Mouse (Mus musculus) CH12.LX (cell line): ENCODE measurements around the gene Map2k5. TPM values are rescaled to one million over a fixed set of nuclear protein-coding genes. Genes with fewer than 3 reads are reported as not detected.

ENCODE experiments used
- DNase-seq: peaks from one replicate; pipeline ENCODE4 v3.0.0-alpha.2; 2013; ENCODE audit errors: extremely low read depth
- H3K27ac ChIP-seq: 2 replicates; pipeline ENCODE4 v1.5.1; 2012; ENCODE audit warnings: low read depth, mild to moderate bottlenecking, control low read depth, moderate library complexity; ENCODE audit not compliant: insufficient read depth
- H3K27me3 ChIP-seq: replicated peaks from 2 replicates; pipeline ENCODE3; 2012; ENCODE audit warnings: inconsistent platforms
- H3K36me3 ChIP-seq, 2 experiments: replicated peaks in 1 of 2; 2 replicates each; pipeline versions ENCODE3 to v1.6.1; 2012; ENCODE audit warnings: inconsistent platforms in 1 of 2, low read length in 1 of 2, mild to moderate bottlenecking in 1 of 2, mixed read lengths in 1 of 2, moderate library complexity in 1 of 2; ENCODE audit not compliant: control insufficient read depth in 1 of 2, insufficient read depth in 1 of 2
- H3K4me1 ChIP-seq, 2 experiments: 2 replicates each; pipeline ENCODE4 v1.6.1; 2012; ENCODE audit warnings: inconsistent platforms in 1 of 2, moderate library complexity in 1 of 2; ENCODE audit not compliant: insufficient read depth in 2 of 2, control insufficient read depth in 1 of 2
- H3K4me2 ChIP-seq: 2 replicates; pipeline ENCODE4 v1.6.1; 2012; ENCODE audit warnings: low read depth, mild to moderate bottlenecking, control low read depth; ENCODE audit not compliant: poor library complexity, insufficient read depth, severe bottlenecking
- H3K4me3 ChIP-seq, 3 experiments: fragments of 150-350 bp in 1 of 3; sonication (generic) in 1 of 3; replicated peaks in 1 of 3; 2 replicates each; pipeline versions ENCODE3 to v1.5.1; 2011 to 2012; ENCODE audit warnings: low read depth in 2 of 3, low read length in 2 of 3, mild to moderate bottlenecking in 2 of 3, moderate library complexity in 2 of 3, control low read depth in 1 of 3, improper control_type of control experiment in 1 of 3, inconsistent platforms in 1 of 3, mixed read lengths in 1 of 3; ENCODE audit not compliant: poor library complexity in 1 of 3
- H3K79me2 ChIP-seq: replicated peaks from 2 replicates; pipeline ENCODE4 v1.6.1; 2012; ENCODE audit warnings: mild to moderate bottlenecking, moderate library complexity; ENCODE audit not compliant: control insufficient read depth, poor library complexity, insufficient read depth, severe bottlenecking; ENCODE audit errors: extremely low read depth
- H3K9ac ChIP-seq: 2 replicates; pipeline ENCODE4 v1.6.1; 2012; ENCODE audit warnings: low read depth, mild to moderate bottlenecking, control low read depth, moderate library complexity; ENCODE audit not compliant: insufficient read depth
- H3K9me3 ChIP-seq: replicated peaks from 2 replicates; pipeline ENCODE3; 2012; ENCODE audit warnings: low read length, inconsistent platforms, mixed read lengths
- BHLHE40 ChIP-seq: IDR thresholded peaks from 2 replicates; pipeline ENCODE4 v1.6.1; 2011; ENCODE audit warnings: mild to moderate bottlenecking, low read depth, low read length, improper control_type of control experiment
- CHD1 ChIP-seq: IDR thresholded peaks from 2 replicates; pipeline ENCODE4 v1.6.1; 2012; ENCODE audit warnings: low read depth, low read length, improper control_type of control experiment, inconsistent platforms
- CHD2 ChIP-seq: IDR thresholded peaks from 2 replicates; pipeline ENCODE4 v1.6.1; 2011; ENCODE audit warnings: low read length, improper control_type of control experiment
- CTCF ChIP-seq, 2 experiments: IDR thresholded peaks in 1 of 2; conservative IDR thresholded peaks in 1 of 2; 2 replicates each; pipeline ENCODE4 v1.5.1; 2011 to 2012; ENCODE audit warnings: low read depth in 2 of 2, low read length in 2 of 2, improper control_type of control experiment in 1 of 2, inconsistent platforms in 1 of 2, mild to moderate bottlenecking in 1 of 2, moderate library complexity in 1 of 2
- GABPA ChIP-seq: IDR thresholded peaks from 2 replicates; pipeline ENCODE4 v1.6.1; 2012; ENCODE audit warnings: low read depth, low read length, improper control_type of control experiment, inconsistent platforms; ENCODE audit not compliant: insufficient replicate concordance
- JUN ChIP-seq: IDR thresholded peaks from 2 replicates; pipeline ENCODE4 v1.6.1; 2011; ENCODE audit warnings: low read depth, mild to moderate bottlenecking, low read length, improper control_type of control experiment, moderate library complexity; ENCODE audit not compliant: insufficient read depth
- KAT2A ChIP-seq: IDR thresholded peaks from 2 replicates; pipeline ENCODE4 v1.6.1; 2012; ENCODE audit warnings: low read length, improper control_type of control experiment, inconsistent platforms; ENCODE audit not compliant: insufficient replicate concordance
- MAX ChIP-seq: IDR thresholded peaks from 2 replicates; pipeline ENCODE4 v1.6.1; 2011; ENCODE audit warnings: low read length, improper control_type of control experiment
- MEF2A ChIP-seq: IDR thresholded peaks from 2 replicates; pipeline ENCODE4 v1.6.1; 2014; ENCODE audit warnings: low read depth, mild to moderate bottlenecking, inconsistent platforms, low read length, improper control_type of control experiment, borderline replicate concordance
- MYC ChIP-seq: IDR thresholded peaks from 2 replicates; pipeline ENCODE4 v1.6.1; 2011; ENCODE audit warnings: low read depth, mild to moderate bottlenecking, improper control_type of control experiment, low read length
- NRF1 ChIP-seq: IDR thresholded peaks from 2 replicates; pipeline ENCODE4 v1.6.1; 2014; ENCODE audit warnings: low read depth, mild to moderate bottlenecking, inconsistent platforms, low read length, improper control_type of control experiment, moderate library complexity
- PAX5 ChIP-seq: IDR thresholded peaks from 2 replicates; pipeline ENCODE4 v1.6.1; 2012; ENCODE audit warnings: low read length, inconsistent platforms, mixed read lengths
- POLR2A ChIP-seq: IDR thresholded peaks from 2 replicates; pipeline ENCODE4 v1.6.1; 2011; ENCODE audit warnings: low read depth, mild to moderate bottlenecking, improper control_type of control experiment, low read length
- RCOR1 ChIP-seq: conservative IDR thresholded peaks from 2 replicates; pipeline ENCODE4 v1.6.1; 2012; ENCODE audit warnings: low read depth, mild to moderate bottlenecking, inconsistent platforms, low read length, improper control_type of control experiment
- SIN3A ChIP-seq: IDR thresholded peaks from 2 replicates; pipeline ENCODE4 v1.6.1; 2012; ENCODE audit warnings: low read length, improper control_type of control experiment, inconsistent platforms
- SMC3 ChIP-seq: IDR thresholded peaks from 2 replicates; pipeline ENCODE4 v1.6.1; 2011; ENCODE audit warnings: low read depth, low read length, improper control_type of control experiment
- USF1 ChIP-seq: IDR thresholded peaks from 2 replicates; pipeline ENCODE4 v1.6.1; 2014; ENCODE audit warnings: low read depth, mild to moderate bottlenecking, inconsistent platforms, low read length, improper control_type of control experiment
- USF2 ChIP-seq: conservative IDR thresholded peaks from 2 replicates; pipeline ENCODE4 v1.6.1; 2011; ENCODE audit warnings: low read depth, low read length, improper control_type of control experiment
- ZKSCAN1 ChIP-seq: IDR thresholded peaks from 2 replicates; pipeline ENCODE4 v1.6.1; 2012; ENCODE audit warnings: low read depth, inconsistent platforms, low read length, improper control_type of control experiment, borderline replicate concordance
- dilution Hi-C: fragments of 300-500 bp; cut with MboI; formaldehyde crosslinking; loops from 2 replicates; pipeline ENCODE4 v1.14.3; 2020; ENCODE audit warnings: low sequenced_read_pairs; ENCODE audit not compliant: extremely low pct_unique_long_range_greater_than_20kb, extremely low pct_ligation_motif_present
- in situ Hi-C: fragments of 300-500 bp; cut with MboI; formaldehyde crosslinking; loops from 3 replicates; pipeline ENCODE4 v1.14.3; 2019; ENCODE audit warnings: low sequenced_read_pairs, low pct_ligation_motif_present, low pct_unique_long_range_greater_than_20kb, mixed read lengths
- polyA plus RNA-seq: library from polyadenylated mRNA; unstranded; fragments of >175 nt; gene quantifications from 2 replicates; pipeline ENCODE4 v1.2.1, GENCODE M21; 2012; ENCODE audit warnings: low read depth; ENCODE audit not compliant: insufficient read length
- total RNA-seq, 2 experiments: library from RNA; depleted of rRNA; stranded (reverse); fragments of 300-350 nt in 1 of 2; fragments of >200 nt in 1 of 2; gene quantifications; 2 replicates each; pipeline ENCODE4 v1.2.3; 2012 to 2014

Gene Map2k5
- total and polyA plus RNA-seq, 3 experiments = 10.8 to 22.6 (median 11.2) TPM

GRCm38 (mm10) chr9:63257739-63258138, 120.0 kb downstream of the Map2k5 start:
- Histone ChIP-seq H3K9ac (no peak overlapping the region), H3K36me3 (peaks cover 9 to 70% of the 10 kb centered on the region in 2 experiments), H3K4me3 (no peak overlapping the region), H3K79me2 (no peaks in the 10 kb centered on the region), H3K27me3 (no peaks in the 10 kb centered on the region), H3K4me1 (no peaks in the 10 kb centered on the region), H3K9me3 (no peaks in the 10 kb centered on the region), H3K4me2 (no peak overlapping the region)
- no peak for DNase-seq
- dilution Hi-C loops = no loop called here
- TF ChIP-seq MEF2A (no peak), JUN (no peak), GABPA (no peak), SMC3 (no peak), KAT2A (no peak), USF2 (no peak), CHD2 (no peak), CTCF (conservative IDR thresholded peaks at IDR 0.05 in 1 of 2, IDR thresholded peaks at IDR 0.05 in 1 of 2; ENCODE audit: low read depth in 2 of 2, low read length in 2 of 2) (no peak), POLR2A (no peak), RCOR1 (no peak), ZKSCAN1 (no peak), USF1 (no peak), BHLHE40 (no peak), MAX (no peak)
- TF ChIP-seq, all 38 proteins: peak for 0
- in situ Hi-C loops = no loop called here
- H3K27ac ChIP-seq = no peak overlapping the region

- dilution Hi-C loops (no loop called here), in situ Hi-C loops (no loop called here)
- Histone ChIP-seq H3K4me2 (no peak overlapping the region), H3K4me1 (peaks cover 0 to 36% of the 10 kb centered on the region in 2 experiments; a peak in 3 of 4 replicates), H3K36me3 (peaks cover 7 to 63% of the 10 kb centered on the region in 2 experiments), H3K27ac (no peak overlapping the region), H3K79me2 (no peaks in the 10 kb centered on the region), H3K4me3 (no peak overlapping the region), H3K9me3 (no peaks in the 10 kb centered on the region), H3K9ac (no peak overlapping the region), H3K27me3 (no peaks in the 10 kb centered on the region)
- no peak for DNase-seq
- no peak for TF ChIP-seq ZKSCAN1
- TF ChIP-seq PAX5 = no peak
- no peak for TF ChIP-seq NRF1
- no peak for TF ChIP-seq CHD1
- TF ChIP-seq SIN3A = no peak
- TF ChIP-seq MYC = no peak
These were observed 126.7 kb downstream of the Map2k5 start for GRCm38 (mm10) chr9:63250841-63251626.
